Mouse (Mus musculus): ENCODE results near the gene Msantd3.

Msantd3 gene

DNA sequence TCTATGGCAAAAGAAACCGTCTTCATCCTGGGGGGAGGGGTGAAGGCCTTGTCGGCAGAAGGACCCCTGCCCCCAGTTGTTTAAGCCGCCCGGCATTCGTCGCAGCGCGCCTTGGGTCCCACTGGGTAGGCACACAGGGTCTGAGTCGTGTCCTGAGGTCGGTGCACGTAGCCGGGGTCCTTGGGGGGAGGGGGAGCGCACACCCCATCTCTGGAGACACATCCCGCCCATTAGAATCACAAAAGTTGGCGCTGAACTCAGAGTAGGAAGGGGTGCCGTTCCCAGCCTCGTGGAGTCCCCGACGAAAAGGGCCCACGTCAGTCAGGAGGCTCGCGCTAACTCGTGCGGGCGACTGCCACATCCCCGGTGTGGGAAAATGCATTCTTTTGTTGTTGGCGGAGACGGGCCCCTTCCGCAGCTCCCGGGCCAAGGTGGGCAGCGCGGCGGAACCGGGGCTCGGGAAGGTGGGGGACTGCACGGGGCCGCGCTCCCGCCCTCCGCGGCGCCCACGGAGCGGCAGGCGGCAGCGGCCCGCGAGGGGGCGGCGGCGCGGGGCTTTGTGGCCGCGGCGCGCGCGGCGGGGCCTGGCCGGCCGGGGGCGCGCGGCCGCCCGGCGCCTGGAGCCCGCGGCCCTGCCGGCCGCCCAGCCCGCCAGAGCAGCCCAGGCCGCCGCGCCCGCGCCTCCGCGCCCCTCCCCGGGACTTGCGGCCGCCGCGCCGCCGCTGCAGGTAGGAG is at the start of gene Msantd3:
Gene Msantd3, plus strand, starts transcription at position 95 of the 735 bp plus-strand sequence.
- peak; percentile 43 for DNase-seq

DNA sequence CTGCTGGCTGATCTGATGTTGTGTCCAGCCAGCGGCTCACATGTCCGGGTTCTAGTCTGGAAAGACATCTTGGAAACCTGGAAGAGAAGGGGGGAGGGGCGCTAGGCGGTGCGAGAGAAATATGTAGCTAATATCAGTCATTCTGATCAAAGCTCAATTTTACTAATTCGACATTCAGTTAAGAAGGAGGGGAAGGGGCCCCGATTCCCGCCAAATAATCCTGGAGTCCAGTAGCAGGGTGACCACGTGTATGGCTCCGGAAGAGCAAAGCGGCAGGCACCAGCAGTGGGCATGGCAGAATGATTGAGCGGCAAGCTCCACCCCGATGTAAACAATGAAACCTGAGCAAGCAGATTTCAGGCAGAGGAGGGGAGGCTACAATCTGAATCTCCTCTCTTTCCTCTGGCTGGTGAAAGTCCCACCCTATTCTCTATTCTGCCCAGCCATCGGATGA is 48.4 kb upstream of the Msantd3 start:
- no peak for DNase-seq

DNA sequence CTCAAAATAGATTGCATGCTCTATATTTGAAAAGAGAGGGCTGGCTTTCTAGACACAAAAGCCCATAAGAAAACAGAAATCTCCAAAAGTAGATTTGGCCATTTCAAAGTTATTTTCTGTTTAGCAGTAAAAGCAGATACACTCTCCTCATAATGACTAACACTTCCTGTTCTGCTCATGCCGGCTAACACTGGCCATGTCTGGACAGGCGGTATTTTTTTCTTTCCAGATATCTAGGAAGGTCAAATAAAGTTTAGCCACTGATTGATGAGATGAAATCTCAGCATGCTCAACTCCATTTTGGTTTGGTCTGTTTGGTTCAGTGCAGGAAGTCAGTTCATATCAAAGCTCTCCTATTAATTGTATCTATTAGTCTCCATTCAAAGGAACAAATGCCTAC is 47.2 kb upstream of the Msantd3 start:
- no peak for DNase-seq

DNA sequence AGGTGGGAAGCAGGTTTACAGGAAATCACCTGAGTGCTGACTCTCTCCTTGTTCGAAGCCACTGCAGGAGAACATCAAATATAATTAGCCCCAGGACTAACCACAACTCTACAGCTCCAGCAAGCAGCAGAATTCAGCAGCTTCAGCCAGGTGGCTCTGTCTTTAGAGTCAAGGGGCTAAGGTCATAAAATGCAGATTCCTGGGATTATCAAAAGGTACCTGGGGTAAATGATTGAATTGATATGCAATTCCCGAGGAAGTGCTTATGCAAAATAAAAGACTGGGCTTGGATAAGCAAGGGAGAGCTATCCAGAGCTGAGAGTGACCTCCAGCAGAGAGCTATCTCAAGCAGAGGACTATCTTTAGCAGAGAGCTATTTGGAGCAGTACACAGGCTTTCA is 28.9 kb upstream of the Msantd3 start:
- no peak for DNase-seq

DNA sequence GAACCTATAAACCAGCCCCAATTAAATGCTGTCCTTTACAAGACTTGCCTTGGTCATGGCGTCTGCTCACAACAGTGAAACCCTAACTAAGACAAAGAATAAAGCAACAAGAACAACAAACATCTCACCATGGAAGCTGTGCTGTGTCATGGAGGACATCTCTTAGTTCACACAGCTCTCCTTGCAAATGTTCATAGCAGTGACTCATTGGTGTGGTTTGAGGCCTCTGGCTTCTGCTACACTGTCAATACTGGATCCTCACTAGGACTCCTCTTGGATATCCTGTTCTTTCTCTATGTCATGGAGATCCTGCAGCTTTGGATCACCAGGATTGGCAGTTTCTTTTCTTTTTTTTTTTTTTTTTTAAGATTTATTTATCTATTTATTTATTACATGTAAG is 10.2 kb upstream of the Msantd3 start:
- no peak for DNase-seq

DNA sequence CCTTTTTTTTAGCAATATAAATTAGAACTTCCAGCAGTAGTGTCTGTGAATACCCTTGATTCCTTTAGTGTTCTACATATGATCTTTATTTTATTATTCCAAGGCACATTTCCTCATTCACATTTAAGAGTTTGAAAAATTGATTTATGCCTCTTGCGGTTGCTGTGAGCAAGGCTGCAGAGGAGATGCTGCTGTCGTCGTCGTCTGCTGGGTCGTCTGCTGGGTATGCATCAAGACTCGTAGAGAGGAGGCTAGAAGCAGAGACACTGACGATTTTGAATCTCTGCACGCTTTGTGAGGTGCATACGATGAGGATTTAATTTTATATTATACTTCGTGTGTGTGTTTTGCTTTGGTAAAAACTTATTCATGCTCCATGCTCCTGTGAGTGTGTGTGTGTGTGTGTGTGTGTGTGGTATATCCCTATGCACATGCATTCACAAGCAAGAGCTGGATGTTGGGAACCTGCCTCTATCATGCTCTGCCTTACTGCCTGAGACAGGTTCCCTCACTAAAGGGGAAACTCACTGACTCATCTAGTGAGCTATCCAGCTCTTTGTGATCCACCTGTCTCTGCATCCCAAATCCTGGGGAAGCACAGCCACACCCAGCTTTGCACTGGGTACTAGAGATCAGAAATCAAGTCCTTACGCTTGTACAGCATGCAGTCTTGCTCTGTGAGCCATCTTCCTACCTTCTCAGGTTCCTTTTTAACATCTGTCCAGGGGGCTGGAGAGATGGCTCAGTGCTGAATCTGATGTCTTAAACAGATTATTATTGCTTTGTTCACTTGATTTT is 7.7 kb upstream of the Msantd3 start:
- no peak for DNase-seq

DNA sequence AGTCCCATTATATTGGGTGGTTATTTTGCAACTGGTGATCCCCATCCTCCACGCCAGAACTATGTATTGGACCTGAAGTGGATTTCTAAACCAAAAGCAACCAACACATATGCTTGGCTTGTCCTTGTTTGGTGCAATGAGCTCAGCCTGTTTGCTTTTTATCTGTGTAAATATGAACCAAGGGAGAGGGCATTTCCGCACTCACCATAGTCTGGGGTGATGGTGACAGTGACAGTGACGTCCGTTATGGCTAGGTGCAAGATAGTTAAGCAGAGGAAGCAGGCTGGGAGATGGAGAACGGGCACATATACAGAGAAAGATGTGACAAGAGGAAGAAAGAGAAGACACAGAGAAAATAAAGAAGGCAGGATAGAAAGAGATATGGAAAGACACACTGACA is 3.5 kb upstream of the Msantd3 start:
- no peak for DNase-seq

DNA sequence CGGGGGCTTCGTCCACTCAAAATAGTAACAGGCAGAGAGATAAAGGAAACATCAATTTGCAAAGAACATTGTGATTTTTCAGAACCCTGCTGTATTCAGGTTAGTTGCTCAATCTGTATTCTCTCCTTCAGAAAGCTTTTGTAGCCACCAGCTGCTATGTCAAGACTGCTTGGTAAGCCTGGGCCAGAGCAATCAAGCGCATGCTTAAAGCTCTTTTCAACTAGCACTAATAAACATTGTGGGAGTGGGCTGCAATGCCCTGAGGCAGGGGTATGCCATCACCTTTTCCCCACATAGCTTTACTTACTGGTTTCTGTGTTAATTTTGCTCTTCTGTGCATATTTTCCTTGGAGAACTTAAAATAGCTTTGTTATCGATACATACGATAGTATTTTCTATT is 2.7 kb upstream of the Msantd3 start:
- no peak for DNase-seq

DNA sequence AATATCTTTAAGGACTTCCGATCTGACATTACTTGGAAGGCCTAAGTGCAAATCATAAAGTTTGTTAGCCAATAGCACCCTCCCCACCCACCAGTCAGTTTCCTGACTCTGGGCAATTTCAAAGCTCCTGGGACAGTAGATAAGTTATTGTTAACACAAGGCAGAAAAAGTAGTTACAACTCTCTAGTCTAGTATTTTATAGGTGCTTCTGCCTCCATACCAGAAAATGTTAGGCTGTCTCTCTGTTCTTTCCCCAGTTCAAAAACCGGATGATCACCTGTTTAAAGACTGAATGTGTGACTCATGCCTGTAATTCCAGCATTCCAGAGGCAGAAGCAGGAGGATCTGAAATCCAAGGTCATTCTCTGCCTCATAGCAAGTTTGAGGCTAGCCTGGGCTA is 1.2 kb upstream of the Msantd3 start:
- no peak for DNase-seq

DNA sequence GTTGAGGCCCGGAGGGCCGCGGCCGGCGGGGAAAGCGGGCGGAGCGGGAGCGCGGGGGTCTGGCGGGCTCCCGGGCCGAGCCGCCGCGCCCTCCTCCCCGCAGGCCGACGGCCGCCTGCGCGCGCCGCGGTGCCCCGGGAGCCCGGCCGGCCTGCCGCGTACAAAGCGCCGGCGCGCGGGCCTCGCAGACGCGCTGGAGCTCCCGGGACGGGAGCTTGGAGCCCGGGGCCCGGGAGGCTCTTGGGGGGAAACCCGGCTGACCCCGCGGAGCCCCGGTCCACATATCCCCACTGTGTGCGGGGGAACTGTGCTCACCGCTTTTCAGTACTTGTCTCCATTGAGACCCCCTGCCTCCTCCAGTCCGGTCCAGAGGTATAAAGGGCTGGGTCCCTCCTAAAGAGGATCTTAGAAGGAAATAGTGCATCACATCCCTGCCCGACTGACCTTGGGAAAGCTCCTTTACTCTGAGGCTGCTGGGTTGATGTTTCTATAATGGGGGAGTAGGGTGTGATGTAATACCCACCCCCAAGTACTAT is 909 bp downstream of the Msantd3 start:
- DNase-seq: no peak

DNA sequence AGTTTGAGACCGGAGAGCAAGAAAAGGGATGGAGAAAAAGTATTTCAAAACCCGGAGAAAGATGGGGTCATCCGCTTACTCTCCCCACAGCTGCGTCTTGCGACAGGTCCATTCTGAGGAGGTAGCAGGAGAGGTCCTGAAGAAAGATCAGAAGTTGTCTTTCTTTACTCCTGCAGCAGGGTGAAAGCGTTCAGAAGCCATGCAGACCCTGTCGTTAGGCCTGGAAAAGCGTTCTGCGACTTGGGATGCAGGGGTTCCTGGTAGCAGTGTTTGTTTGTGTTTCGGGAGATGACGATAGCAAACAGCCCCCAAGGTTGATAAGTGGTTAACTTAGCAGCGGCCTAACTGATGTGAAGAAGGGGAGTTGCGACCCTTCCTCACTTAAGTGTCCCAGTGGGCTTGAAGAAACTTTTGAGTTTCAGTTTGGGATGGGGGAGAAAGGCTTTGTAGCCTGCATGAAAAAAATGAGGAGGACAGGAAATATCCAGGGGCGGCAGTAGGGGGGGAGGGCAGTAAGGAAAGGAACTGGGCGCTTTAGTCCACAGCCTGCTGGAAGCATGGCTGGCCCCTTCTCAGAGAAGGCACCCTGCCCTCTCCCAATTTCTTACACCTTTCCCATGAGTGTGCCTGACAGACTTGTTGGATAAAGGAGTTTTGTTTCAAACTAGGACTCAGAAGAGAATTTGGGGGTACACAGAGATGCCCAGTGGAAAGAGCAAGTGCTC is 2.0 kb downstream of the Msantd3 start:
- no peak for DNase-seq

DNA sequence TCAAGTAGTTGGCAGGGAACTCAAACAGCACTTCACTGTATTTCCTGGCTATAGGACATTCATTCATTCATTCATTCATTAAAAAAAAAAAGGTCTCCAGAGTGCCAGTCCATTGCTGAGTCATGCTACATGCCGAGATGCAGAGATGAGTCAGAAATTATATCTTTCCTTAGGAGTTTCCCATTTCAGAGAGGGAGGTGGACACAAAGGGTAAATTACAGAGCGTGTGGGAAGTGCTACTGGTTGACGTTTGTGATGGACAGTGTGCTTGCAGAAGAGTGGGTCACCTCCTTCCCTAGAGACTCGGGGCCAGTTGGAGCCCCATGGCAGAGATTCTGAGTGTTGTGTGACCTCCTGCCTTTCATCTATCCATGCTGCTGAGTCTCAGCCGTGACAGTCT is 2.6 kb downstream of the Msantd3 start:
- no peak for DNase-seq

DNA sequence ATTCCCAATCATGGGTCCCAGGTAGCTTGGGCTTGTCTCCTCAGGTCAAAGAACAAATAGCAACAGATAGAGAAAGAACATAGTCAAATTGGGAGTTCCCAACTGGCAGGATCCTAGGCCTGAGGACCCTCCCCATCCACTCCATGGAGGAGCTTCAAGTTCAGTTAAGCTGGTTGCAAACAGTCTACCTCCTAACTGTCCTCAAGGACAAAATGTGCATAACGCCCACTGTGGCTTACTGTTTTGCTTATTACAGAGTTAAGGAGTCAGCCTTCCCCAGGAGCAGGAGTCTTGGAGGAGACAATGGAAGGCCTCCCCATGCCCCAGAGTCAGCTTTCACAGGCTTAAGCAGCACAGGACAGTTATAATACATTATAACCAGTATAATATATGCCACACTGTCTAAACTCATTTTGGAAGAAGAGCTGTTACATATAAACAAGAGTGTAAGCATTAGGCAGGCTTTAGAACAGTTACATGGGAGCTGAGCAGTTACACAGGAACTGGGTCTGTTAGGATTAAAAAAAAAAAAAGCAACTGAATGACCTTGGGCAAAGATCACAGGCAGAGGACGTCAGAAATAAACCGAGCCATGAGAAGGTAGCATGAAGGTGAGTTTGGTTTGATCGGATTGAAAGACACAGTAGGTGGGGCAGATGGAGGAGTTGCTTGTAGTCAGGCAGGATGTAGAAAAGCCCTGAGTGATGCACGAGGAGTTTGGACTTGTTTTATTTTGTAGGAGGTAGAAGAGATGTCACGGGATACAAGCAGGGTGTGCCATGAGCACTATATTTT is 3.5 kb downstream of the Msantd3 start:
- no peak for DNase-seq

DNA sequence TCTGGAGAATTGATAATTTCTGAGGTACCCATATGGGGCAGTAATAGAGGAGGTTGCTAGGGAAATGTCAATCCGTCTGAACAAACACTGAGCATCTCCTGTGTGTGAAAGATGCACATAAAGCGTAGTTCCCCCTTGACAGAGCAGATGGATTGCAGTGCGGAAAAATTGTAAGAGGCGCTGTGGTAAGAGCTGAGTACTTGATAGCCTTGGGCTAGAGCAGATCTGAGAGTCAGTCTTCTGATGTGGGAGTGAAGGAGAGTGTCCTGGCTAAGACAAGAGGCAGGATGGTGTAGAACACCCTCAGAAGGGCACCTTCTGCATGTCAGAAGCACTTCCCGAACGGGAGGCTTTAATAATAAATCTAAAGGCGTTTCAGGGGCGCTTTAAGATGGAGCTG is 4.4 kb downstream of the Msantd3 start:
- no peak for DNase-seq

DNA sequence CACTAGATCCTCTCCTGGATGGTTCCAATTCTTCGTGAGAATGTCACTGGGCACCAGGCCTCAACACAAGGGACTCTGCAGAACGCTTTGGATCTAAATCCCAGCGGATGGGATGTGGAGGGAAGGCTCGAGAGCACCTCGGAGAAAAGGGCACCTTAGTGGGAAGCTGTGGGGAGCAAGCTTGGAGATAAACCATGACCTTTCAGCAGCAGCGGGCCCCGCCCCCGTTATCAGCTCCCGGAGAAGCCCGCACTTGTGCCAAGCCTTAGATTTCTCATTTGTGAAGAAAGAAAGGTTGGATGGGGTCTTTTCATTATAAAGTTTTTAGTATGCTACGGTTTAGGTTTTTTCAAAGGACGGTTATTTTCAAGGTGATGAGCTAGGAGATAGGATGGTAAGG is 6.2 kb downstream of the Msantd3 start:
- no peak for DNase-seq

DNA sequence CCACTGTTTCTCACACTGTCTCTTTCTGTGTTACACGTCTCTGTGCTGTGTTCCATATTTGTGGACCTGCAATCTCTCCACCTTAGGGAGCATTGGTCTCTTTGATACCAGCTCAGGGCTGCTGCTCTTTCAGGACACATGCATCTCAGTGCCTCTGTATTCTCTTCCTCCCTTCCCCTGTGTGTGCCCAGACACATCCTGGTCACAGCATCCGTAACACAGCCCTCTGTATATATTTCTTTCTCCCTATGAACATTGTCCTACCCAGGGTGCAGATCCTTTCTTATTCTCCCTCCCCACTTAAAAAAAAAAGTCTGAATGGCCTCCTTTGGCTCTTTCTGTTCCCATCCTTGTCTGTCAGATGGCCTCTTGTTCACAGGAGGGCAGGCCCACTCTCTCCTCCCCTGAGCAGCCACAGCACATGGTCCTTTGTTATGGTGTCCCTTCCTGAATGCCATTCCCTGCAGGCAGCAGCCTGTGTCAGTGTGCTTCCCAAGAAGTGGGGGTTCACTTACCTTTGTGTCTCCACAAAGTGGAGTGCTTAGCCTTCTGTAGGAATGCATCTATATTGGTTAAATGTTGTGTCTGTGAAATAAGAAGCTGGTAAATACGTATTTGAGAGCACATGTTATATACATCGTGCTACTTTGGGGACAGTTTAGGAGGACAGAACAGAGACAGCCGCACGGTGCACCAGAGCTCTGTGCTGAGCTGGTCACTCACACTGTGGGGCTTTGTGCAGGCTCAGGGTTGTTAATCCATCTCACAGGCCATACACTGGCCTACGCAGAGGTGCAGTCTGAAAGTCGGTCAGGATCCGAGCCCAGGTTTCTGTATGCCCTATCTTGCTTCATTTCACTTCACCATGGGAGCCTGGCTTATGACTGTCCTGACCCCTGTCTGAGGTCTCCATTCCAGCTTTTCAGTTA is 7.1 kb downstream of the Msantd3 start:
- no peak for DNase-seq

DNA sequence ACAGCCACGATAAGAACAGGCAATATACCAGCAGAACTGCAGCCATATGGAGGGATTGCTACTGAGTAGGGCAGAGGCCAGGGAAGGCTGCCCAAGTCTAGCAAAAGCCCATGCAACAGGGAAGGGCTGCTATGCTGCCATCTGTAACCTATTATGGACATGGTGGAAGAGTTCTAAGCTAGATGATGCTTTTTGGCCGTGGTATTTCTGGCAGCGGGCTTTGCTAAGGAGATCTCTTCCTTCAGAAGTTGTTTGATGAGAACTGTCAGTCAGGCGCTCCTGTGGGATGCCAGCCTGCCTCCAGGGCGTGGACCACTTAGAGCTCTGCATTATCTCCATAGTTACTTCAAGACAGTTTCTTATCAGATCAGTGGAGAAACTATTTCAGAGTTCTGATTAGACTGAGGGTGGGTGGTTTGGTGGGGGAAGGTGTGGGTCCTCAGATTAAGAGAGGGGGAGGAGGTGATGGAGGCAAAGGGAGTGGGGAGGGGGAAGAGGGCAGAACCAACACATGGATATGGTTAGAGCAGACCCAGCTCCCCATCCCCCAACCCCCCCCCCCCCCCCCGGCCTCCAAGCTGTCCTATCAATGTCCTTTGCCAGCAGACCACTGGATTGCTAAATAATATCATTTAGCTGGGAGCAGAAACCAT is 8.8 kb downstream of the Msantd3 start:
- DNase-seq: no peak

DNA sequence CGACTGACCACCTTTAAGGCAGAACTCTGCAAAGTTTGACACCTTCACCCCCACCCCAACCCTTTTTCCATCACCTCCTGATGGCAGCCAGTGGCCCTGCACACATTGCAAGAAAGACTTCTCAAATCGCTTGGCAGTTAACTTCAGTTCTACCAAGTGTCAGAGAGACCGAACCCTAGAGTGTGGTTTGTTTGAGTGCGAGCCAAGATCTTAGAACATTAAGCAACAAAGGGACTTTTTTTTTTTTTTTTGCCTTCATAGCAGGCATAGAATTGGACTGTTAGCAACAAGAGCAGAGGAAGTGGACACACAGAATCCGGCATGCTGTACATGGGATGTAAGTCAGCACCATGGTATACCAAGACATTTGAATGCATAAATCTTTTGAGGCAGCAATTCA is 9.9 kb downstream of the Msantd3 start:
- peak; percentile 60 for DNase-seq

DNA sequence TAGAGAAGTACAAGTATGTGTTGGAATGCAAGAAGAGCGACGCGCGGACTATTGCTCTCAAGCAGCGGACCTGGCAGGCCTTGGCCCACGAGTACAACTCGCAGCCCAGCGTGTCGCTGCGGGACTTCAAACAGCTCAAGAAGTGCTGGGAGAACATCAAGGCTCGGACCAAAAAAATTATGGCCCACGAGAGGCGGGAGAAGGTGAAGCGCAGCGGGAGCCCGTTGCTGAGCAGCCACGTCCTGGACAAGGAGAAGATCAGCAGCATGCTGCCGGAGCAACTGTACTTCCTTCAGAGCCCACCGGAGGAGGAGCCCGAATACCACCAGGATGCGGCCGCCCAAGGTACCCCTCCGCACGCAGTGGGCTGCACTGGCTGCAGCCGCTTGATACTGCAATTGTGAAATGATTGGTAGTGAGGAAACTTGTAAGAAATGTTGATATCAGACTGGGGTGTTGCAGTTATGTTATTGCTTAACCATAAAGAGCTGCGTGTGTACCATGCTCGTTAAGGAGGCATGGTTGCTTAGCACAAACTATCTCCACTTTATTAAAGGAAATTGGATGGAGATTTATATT is 12.8 kb downstream of the Msantd3 start:
- DNase-seq: no peak

DNA sequence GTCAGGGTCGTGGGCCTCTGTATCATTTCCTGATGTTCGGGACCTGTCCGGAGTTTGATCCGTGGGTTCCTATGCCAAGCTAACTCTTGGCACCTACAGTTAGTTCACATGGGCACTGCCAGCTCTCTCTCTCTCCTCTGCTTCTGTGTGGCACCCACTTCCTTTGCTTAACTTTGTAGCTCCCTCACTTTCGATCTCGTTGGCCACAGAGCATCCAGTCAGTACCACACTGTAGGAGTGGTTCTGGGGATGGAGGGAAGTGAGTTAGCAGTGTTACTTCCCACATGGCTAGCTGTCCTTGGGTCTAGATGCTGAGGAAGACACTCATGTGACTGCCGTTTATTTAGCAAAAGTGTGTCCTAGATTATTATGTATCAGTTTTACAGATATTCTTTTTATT is 14.4 kb downstream of the Msantd3 start:
- DNase-seq: no peak

DNA sequence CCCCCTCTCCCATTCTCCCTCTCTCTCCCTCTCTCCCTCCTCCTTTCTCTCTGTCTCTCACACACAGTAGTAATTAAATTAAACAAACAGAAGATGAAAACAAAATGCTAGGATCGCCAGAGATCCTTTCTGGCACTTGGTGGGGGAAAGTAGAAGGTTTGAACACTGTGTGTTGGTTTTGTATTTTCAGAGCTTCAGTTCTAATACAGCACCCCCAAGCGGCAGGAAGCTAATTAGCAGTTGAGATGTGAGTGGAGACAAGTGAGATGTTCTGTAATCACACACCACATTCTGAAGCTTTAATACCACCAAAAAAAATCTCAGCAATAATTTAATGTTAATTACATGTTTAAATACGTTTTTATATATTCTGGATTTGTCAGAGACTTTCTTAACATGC is 16.0 kb downstream of the Msantd3 start:
- peak; percentile 83 for DNase-seq

All from lung, postnatal 36 days (tissue).